Mouse (Mus musculus) hindbrain, embryonic 16.5 days (tissue): ENCODE results near the gene Hoxb3. TPM values are rescaled to one million over a fixed set of nuclear protein-coding genes. Genes with fewer than 3 reads are reported as not detected.

Experiments
- ATAC-seq: fragments of 200-750 bp; cut with Nextera tagmentation; 2 replicates; pipeline ENCODE4 v1.8.0; 2017; ENCODE audit warnings: moderate TSS enrichment, moderate library complexity
- H3K27ac ChIP-seq: fragments of 300-500 bp; sonication (generic); 2 replicates; pipeline ENCODE4 v1.5.1; 2014; ENCODE audit warnings: low read depth, mild to moderate bottlenecking, control low read depth, low read length, moderate library complexity
- H3K27me3 ChIP-seq: fragments of 300-500 bp; sonication (generic); replicated peaks from 2 replicates; pipeline ENCODE4 v1.6.1; 2014; ENCODE audit warnings: low read length; ENCODE audit not compliant: control insufficient read depth, insufficient read depth
- H3K36me3 ChIP-seq: fragments of 300-500 bp; sonication (generic); 2 replicates; pipeline ENCODE4 v1.6.1; 2014; ENCODE audit warnings: mild to moderate bottlenecking, low read length, moderate library complexity, mixed read lengths; ENCODE audit not compliant: control insufficient read depth, insufficient read depth
- H3K4me1 ChIP-seq: fragments of 300-500 bp; sonication (generic); 2 replicates; pipeline ENCODE4 v1.6.1; 2014; ENCODE audit warnings: low read depth, low read length; ENCODE audit not compliant: control insufficient read depth, insufficient read depth
- H3K4me2 ChIP-seq: fragments of 300-500 bp; sonication (generic); 2 replicates; pipeline ENCODE4 v1.6.1; 2014; ENCODE audit warnings: mild to moderate bottlenecking, low read length, control low read depth, moderate library complexity
- H3K4me3 ChIP-seq: fragments of 300-500 bp; sonication (generic); 2 replicates; pipeline ENCODE4 v1.5.1; 2014; ENCODE audit warnings: mild to moderate bottlenecking, low read length, control low read depth, moderate library complexity
- H3K9ac ChIP-seq: fragments of 300-500 bp; sonication (generic); 2 replicates; pipeline ENCODE4 v1.6.1; 2014; ENCODE audit warnings: low read depth, mild to moderate bottlenecking, control low read depth, low read length, moderate library complexity
- H3K9me3 ChIP-seq: fragments of 300-500 bp; sonication (generic); 2 replicates; pipeline ENCODE4 v1.6.1; 2014; ENCODE audit warnings: mild to moderate bottlenecking, low read length, moderate library complexity; ENCODE audit not compliant: control insufficient read depth
- WGBS: fragments of 180-500 bp; shearing (Covaris S2); extraction: QIAGEN DNeasy Blood & Tissue Kit; methylation state at CpG from one replicate; pipeline ENCODE4 v1.1.7; 2014; 5-methylcytosine and 5-hydroxymethylcytosine counted together
- polyA plus RNA-seq: library from polyadenylated mRNA; unstranded; fragments of >200 nt; fragmentation: Nextera tagmentation; extraction: Ambion mirVana; gene quantifications from 2 replicates; pipeline ENCODE4 v1.2.1, GENCODE M21; 2015

Hoxb3 gene
- polyA plus RNA-seq, 1 experiment from 2014 or later, result 4.8 TPM

GRCm38 (mm10) chr11:96322738-96323137 lies 388 bp upstream of the Hoxb3 start:
- H3K4me1 ChIP-seq, result no peaks in the 10 kb centered on the region; the same call in 1 of the 2 replicates
- 5% methylated on average over 6 of the region's 6 CpGs for WGBS
- H3K36me3 ChIP-seq, result no peaks in the 10 kb centered on the region
- no peak overlapping the region for H3K9ac ChIP-seq
- peak overlapping the region; percentile 91 for H3K27ac ChIP-seq
- no peaks in the 10 kb centered on the region for H3K9me3 ChIP-seq
- peak overlapping the region; percentile 62 for H3K4me2 ChIP-seq
- peak overlapping the region; percentile 8; the same call in 1 of the 2 replicates for H3K4me3 ChIP-seq
- H3K27me3 ChIP-seq, result peaks cover 18% of the 10 kb centered on the region
- ATAC-seq, result no peak

GRCm38 (mm10) chr11:96324125-96324524 lies 999 bp downstream of the Hoxb3 start:
- Histone ChIP-seq H3K9ac (peak overlapping the region; percentile 54), H3K27ac (peak overlapping the region; percentile 74), H3K4me2 (peak overlapping the region; percentile 62), H3K4me1 (no peaks in the 10 kb centered on the region), H3K9me3 (no peaks in the 10 kb centered on the region), H3K4me3 (peak overlapping the region; percentile 23), H3K27me3 (peaks cover 16% of the 10 kb centered on the region), H3K36me3 (no peaks in the 10 kb centered on the region)
- no peak for ATAC-seq
- 1% methylated on average over 5 of the region's 5 CpGs for WGBS

GRCm38 (mm10) chr11:96324965-96325364 lies 1.8 kb downstream of the Hoxb3 start:
- peak overlapping the region; percentile 23 for H3K4me3 ChIP-seq
- 2% methylated on average over 8 of the region's 8 CpGs for WGBS
- peak overlapping the region; percentile 29; the same call in 1 of the 2 replicates for H3K9ac ChIP-seq
- H3K4me1 ChIP-seq, result no peaks in the 10 kb centered on the region
- H3K27ac ChIP-seq, result peak overlapping the region; percentile 74
- no peaks in the 10 kb centered on the region for H3K36me3 ChIP-seq
- no peak for ATAC-seq
- peaks cover 18% of the 10 kb centered on the region for H3K27me3 ChIP-seq
- H3K4me2 ChIP-seq, result peak overlapping the region; percentile 62
- no peaks in the 10 kb centered on the region for H3K9me3 ChIP-seq

- Histone ChIP-seq H3K9me3 (no peaks in the 10 kb centered on the region), H3K4me3 (peak overlapping the region; percentile 23), H3K27me3 (peaks cover 22% of the 10 kb centered on the region), H3K9ac (peak overlapping the region; percentile 29), H3K27ac (peak overlapping the region; percentile 74), H3K4me1 (no peaks in the 10 kb centered on the region), H3K4me2 (peak overlapping the region; percentile 62), H3K36me3 (no peaks in the 10 kb centered on the region)
- no peak for ATAC-seq
- WGBS, result 3% methylated on average over 22 of the region's 22 CpGs
Observed at GRCm38 (mm10) chr11:96325747-96326212, 2.7 kb downstream of the Hoxb3 start.

GRCm38 (mm10) chr11:96326705-96327104 lies 3.6 kb downstream of the Hoxb3 start:
- Histone ChIP-seq H3K4me2 (peak overlapping the region; percentile 62), H3K9ac (peak overlapping the region; percentile 60), H3K27ac (peak overlapping the region; percentile 74), H3K36me3 (no peaks in the 10 kb centered on the region), H3K27me3 (peaks cover 19% of the 10 kb centered on the region), H3K4me1 (no peaks in the 10 kb centered on the region), H3K4me3 (peak overlapping the region; percentile 23), H3K9me3 (no peaks in the 10 kb centered on the region)
- under 1% methylated on average over 12 of the region's 12 CpGs for WGBS
- no peak for ATAC-seq

- Histone ChIP-seq H3K4me3 (peak overlapping the region; percentile 38), H3K4me2 (peak overlapping the region; percentile 62), H3K9ac (peak overlapping the region; percentile 60), H3K27me3 (peaks cover 22% of the 10 kb centered on the region), H3K36me3 (no peaks in the 10 kb centered on the region), H3K4me1 (no peaks in the 10 kb centered on the region), H3K27ac (peak overlapping the region; percentile 74), H3K9me3 (no peaks in the 10 kb centered on the region)
- no peak for ATAC-seq
- under 1% methylated on average over 7 of the region's 7 CpGs for WGBS
Observed at GRCm38 (mm10) chr11:96327122-96327521, 4.0 kb downstream of the Hoxb3 start.

- no peaks in the 10 kb centered on the region for H3K36me3 ChIP-seq
- peak; percentile 45; the same call in 1 of the 2 replicates for ATAC-seq
- H3K9ac ChIP-seq, result peak overlapping the region; percentile 60
- 7% methylated on average over 5 of the region's 5 CpGs for WGBS
- peak overlapping the region; percentile 74 for H3K27ac ChIP-seq
- H3K4me2 ChIP-seq, result peak overlapping the region; percentile 62
- H3K4me1 ChIP-seq, result no peaks in the 10 kb centered on the region
- no peaks in the 10 kb centered on the region for H3K9me3 ChIP-seq
- H3K4me3 ChIP-seq, result peak overlapping the region; percentile 38
- peaks cover 22% of the 10 kb centered on the region for H3K27me3 ChIP-seq
Observed at GRCm38 (mm10) chr11:96327750-96328149, 4.6 kb downstream of the Hoxb3 start.

- Histone ChIP-seq H3K4me3 (peak overlapping the region; percentile 38), H3K27me3 (peaks cover 23% of the 10 kb centered on the region), H3K4me2 (peak overlapping the region; percentile 62), H3K36me3 (no peaks in the 10 kb centered on the region), H3K9ac (peak overlapping the region; percentile 60), H3K27ac (peak overlapping the region; percentile 74), H3K9me3 (no peaks in the 10 kb centered on the region), H3K4me1 (no peaks in the 10 kb centered on the region)
- ATAC-seq, result no peak
- 8% methylated on average over 8 of the region's 8 CpGs for WGBS
Observed at GRCm38 (mm10) chr11:96328605-96329004, 5.5 kb downstream of the Hoxb3 start.

GRCm38 (mm10) chr11:96332105-96332504 lies 9.0 kb downstream of the Hoxb3 start:
- Histone ChIP-seq H3K9me3 (no peaks in the 10 kb centered on the region), H3K27me3 (peaks cover 44% of the 10 kb centered on the region)
- WGBS, result under 1% methylated on average over 8 of the region's 8 CpGs

More at GRCm38 (mm10) chr11:96332105-96332504, 9.0 kb downstream of the Hoxb3 start:
- Histone ChIP-seq H3K4me2 (peak overlapping the region; percentile 62), H3K36me3 (no peaks in the 10 kb centered on the region), H3K4me1 (peaks cover 5% of the 10 kb centered on the region; the same call in 1 of the 2 replicates), H3K9ac (peak overlapping the region; percentile 70), H3K4me3 (peak overlapping the region; percentile 42), H3K27ac (peak overlapping the region; percentile 91)
- ATAC-seq, result no peak
